Mouse (Mus musculus) frontal cortex, postnatal 10 days (tissue): Measurements from ENCODE around the gene Nr1d1.
A peak's percentile ranks its signal among the peaks of the same experiment; 100 is the strongest.
"Not testable (repeated sequence)": the region's sequence is repeated elsewhere in the genome, so short reads cannot be mapped to it uniquely, and the experiment has no call there.

ENCODE experiments used
- DNase-seq, 2 experiments: peaks; one replicate each; pipeline ENCODE4 v3.0.0; 2022; ENCODE audit warnings: low spot score in 2 of 2, mixed read lengths in 1 of 2

The Nr1d1 gene

GRCm38 (mm10) chr11:98738428-98738911 is 36.7 kb downstream of the Nr1d1 start:
- DNase-seq, result peak; percentile 63 to 83

- DNase-seq, result not testable (repeated sequence)
These were observed 37.9 kb downstream of the Nr1d1 start for GRCm38 (mm10) chr11:98737220-98737619.

GRCm38 (mm10) chr11:98736176-98736575 is 39.0 kb downstream of the Nr1d1 start:
- DNase-seq, result no peak

- no peak for DNase-seq
These were observed 40.0 kb downstream of the Nr1d1 start for GRCm38 (mm10) chr11:98735111-98735510.

- no peak for DNase-seq
These were observed 41.1 kb downstream of the Nr1d1 start for GRCm38 (mm10) chr11:98734020-98734419.

GRCm38 (mm10) chr11:98731134-98731533 is 44.0 kb downstream of the Nr1d1 start:
- peak; percentile 54 to 66 for DNase-seq

- no peak for DNase-seq
These were observed 44.4 kb downstream of the Nr1d1 start for GRCm38 (mm10) chr11:98730727-98731126.

- DNase-seq, result peak; percentile 88 to 89
These were observed 46.0 kb downstream of the Nr1d1 start, which contains the start of gene Med24 for GRCm38 (mm10) chr11:98729119-98729588. TSS of gene Med24 (minus strand) at chr11:98729435.

GRCm38 (mm10) chr11:98725926-98726506 is 49.1 kb downstream of the Nr1d1 start:
- DNase-seq, result no peak

- no peak for DNase-seq
These were observed 52.0 kb downstream of the Nr1d1 start for GRCm38 (mm10) chr11:98723098-98723497.

GRCm38 (mm10) chr11:98721458-98722226 is 53.5 kb downstream of the Nr1d1 start:
- DNase-seq, result no peak

GRCm38 (mm10) chr11:98720756-98721155 is 54.4 kb downstream of the Nr1d1 start:
- DNase-seq, result no peak
